Mouse (Mus musculus) naive thymus-derived CD4-positive, alpha-beta T cell, adult 2 months (primary cell): ENCODE results near the gene 2210407C18Rik.

Source experiments
- DNase-seq: peaks from one replicate; pipeline ENCODE4 v3.0.0-alpha.2; 2011; ENCODE audit warnings: low read depth

The 2210407C18Rik gene

DNA sequence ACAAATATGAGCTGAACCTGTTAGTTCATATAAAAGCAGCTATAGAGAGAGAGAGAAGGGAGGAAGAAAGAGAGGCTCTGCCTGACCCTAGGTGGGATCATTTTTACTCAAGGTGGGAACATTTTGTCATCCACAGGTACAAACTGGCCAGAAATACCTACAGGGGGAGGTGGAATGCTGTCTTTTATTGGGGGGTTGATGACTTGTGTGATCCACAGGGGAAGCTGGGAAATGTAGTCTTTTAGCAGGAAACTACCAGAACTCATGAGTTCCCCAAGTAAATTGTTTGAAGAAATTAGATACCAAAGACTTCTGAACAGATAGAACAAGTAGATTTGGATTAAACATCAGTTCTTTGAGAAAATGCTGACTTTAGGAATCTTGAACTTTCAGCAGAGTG lies 13.8 kb downstream of the 2210407C18Rik start:
- DNase-seq = no peak

GRCm38 (mm10) chr11:58597837-58598236 lies 18.0 kb downstream of the 2210407C18Rik start:
- no peak for DNase-seq

DNA sequence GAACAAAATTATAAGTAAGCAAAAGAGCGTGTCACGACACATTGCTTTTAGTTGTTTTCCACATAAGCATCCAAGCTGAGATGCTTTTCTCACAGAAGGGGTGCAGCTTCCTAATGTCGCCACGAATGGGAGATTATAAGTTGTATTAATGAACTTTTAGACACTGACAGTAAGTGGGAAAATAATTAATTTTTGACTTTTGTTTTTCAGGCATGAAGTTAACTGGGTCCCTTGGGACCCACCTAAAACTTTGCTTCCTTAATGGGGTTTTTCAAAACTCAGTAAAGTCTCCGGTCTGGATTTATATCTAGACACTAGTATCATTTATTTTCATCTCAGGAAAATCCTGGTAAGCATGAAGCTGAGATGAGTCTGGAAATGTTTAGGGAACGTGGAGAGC lies 21.1 kb downstream of the 2210407C18Rik start, which contains the start of gene Olfr324:
TSS of gene Olfr324 (plus strand) at position 301 of the 400 bp plus-strand sequence.
- DNase-seq = no peak

DNA sequence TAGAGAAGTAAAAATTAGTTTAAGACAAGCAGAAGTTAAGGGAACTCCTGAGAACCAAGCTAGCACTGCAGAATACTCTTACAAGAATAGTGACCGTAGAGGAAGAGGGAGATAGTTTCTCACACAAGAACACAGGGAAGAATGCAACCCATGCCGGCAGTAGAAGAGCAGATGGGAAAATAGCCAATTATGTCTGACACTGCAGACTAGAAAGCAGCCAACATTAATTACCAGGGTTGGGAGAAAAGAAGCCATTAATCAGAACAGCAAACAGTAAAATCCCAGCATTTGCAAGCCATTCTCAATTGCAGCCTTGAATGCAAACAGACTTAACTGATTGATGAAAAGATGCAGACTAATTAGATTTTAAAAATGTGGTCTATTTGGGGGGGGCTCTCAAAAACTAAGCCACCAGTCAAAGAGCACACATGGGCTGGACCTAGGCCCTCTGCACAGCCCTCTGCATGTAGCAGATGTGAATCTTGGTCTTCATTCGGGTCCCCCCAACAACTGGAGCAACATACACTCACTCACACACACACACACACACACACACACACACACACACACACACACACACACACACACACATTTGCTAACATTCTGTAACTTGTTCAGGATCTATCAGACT lies 27.1 kb downstream of the 2210407C18Rik start:
- no peak for DNase-seq

DNA sequence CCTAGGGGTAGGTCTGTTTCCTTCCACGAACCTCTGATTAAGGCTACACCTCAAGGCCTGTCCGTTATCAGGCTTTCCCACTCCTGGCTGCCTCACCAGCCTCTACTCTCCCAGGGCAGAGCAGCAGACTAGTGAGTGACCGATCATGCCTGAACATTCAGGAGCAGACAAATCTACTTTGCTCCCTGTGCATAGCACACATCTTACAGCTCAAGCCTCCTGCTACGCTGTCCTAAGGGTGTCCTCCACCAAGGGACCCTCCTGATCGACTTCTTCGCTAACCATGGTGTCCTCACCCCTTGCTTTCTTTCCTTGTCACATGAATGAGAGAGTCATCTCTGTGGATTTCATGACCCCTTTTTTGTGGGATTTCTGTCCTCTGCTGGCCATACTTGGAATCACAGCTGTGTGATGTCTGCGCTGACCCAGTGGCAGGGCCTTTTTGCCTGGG lies 28.0 kb downstream of the 2210407C18Rik start:
- DNase-seq = peak; percentile 4

DNA sequence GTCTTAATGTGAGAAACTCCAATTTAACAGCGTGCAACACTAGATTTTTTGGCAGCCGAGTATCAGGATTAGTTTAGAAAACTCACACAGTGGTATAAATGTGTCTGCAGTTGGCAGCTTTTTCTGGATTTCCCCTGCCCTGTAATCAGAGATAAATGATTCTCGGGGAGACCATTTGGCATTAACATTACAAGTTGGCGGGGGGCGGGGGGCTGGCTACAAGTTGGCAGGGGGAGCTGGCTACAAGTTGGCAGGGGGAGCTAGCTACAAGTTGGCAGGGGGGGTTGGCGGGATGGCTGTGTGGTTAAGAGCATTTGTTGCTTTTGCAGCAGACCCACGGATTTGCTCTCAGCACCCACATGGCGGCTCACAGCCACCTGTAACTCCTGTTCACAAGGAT lies 37.2 kb downstream of the 2210407C18Rik start:
- no peak for DNase-seq

GRCm38 (mm10) chr11:58577430-58577829 lies 38.4 kb downstream of the 2210407C18Rik start, which contains the start of gene Olfr325:
Gene Olfr325 (plus strand): TSS chr11:58577730.
- no peak for DNase-seq

DNA sequence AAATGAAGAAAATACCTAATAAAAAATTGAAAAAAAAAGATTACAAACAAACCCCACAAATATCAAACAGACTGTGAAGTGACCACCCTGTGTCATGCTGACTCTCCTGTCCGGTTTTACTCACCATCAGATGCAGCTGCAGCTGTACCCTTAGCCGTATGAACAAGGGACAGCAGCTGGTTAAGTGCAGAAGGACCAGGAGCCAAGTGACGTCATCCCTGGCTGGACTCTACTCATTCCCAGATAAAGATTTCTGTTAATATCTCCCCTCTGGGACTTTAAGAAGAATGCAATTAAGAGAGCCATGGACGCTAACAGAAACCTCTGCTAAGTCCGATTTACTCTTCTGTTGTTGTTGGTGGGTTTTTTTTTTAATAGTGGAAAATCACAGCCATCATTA lies 45.5 kb downstream of the 2210407C18Rik start, which contains the start of gene Olfr224:
TSS of gene Olfr224 (minus strand) at position 149 of the 400 bp plus-strand sequence.
- DNase-seq = no peak
